Mouse (Mus musculus): ENCODE results near the gene Vdr. TPM values are rescaled to one million over a fixed set of nuclear protein-coding genes. Genes with fewer than 3 reads are reported as not detected.

The Vdr gene
- polyA plus RNA-seq (2021; fragmentation: Nextera tagmentation) = 0.06 and 0.11 TPM in 2 replicates
- long read RNA-seq, experiment 1, full-length matches to known transcripts = 1 of 1 reads
- long read RNA-seq, experiment 1, partial matches to known transcripts = 0 of 1 reads
- long read RNA-seq, experiment 1, other reads (novel, unspliced or antisense) = 0 of 1 reads
- long read RNA-seq, experiment 2 = 0 reads

DNA sequence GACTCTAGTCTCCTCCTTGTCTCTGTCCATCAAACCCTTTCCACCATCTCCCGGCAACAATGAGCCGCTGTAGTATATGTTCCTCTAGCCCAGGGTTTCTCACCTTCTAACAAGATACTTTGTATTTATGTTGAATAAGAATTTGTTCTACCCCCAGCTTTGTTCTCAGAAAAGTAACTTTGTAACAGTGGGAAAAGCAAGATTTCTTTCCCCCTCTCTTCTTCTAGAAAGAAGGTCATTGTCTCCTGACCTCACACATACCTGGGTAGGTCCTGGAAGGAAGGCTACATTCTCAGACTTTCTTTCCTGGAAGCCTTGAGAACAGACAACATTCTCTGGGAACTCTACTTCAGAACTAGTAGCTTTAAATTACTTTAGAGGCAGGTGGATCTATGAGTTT is at the start of gene Vdr:
TSS of gene Vdr (minus strand) at position 101 of the 400 bp plus-strand sequence.

DNA sequence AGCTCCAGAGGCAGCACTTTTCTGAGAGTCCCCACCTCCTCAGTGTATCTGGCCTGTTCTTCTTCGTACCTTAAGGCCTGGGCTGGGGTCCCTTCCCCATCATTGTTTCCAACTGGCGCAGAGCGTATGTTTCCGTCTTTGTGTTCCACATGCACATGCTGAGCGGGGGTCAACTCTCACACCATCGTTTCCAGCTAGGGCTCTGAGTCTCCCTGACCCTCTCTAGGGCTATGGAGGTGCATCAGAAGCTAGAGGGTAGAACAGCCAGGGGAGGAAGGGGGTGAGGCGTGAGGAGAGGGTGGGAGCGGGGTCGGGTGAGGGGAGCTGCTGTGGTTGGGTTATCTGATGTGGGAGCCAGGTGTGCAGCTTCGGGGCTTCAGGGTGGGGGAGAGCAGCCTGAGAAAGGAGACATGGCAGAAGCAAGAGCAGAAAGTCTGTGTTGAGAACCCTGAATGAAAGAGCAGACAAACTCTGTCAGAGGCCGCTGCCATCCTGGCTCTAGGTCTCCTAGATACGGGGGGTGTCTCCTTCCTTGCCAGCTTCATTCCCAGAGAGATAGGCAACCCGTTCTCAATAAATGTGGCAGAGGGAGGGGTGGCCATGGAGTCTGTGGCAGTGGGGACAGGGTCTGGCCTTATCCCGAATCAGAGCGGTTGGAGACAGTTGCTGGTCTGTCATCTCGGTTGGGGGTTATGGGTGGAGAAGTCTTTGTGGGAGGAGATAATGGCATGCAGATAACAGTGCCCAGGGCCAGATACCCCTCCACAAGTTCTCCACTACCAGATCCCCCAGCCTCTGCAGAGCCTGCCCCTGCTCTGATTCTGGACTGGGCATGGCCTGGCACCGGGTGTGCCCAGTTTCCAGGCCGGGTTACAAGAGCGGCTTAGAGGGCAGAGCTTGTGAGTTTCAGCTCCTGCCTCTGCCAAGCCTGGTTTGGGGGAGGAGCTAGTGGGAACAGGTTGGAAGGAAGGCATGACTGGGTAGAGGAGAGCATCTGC is 66.1 kb downstream of the Vdr start, which contains the start of gene Hdac7:
TSS of gene Hdac7 (minus strand) at position 466 of the 998 bp plus-strand sequence.

Other genes starting within 250 kb of the Vdr start
- 25.8 and 31.2 TPM in 2 replicates for gene Rpap3, start 204.8 kb downstream of the Vdr start, polyA plus RNA-seq (2021; fragmentation: Nextera tagmentation)
- gene Endou, start 179.3 kb downstream of the Vdr start, polyA plus RNA-seq (2021; fragmentation: Nextera tagmentation) = 3.5 and 5.8 TPM in 2 replicates
- 6.6 and 9.1 TPM in 2 replicates for gene Rapgef3, start 142.7 kb downstream of the Vdr start, polyA plus RNA-seq (2021; fragmentation: Nextera tagmentation)
- gene Slc48a1, start 132.1 kb downstream of the Vdr start, polyA plus RNA-seq (2021; fragmentation: Nextera tagmentation) = 278 and 297 TPM in 2 replicates
- 2.2 and 3.2 TPM in 2 replicates for gene Hdac7, start 66.1 kb downstream of the Vdr start, polyA plus RNA-seq (2021; fragmentation: Nextera tagmentation)
- 52.2 and 69.5 TPM in 2 replicates for gene Tmem106c, start 53.6 kb upstream of the Vdr start, polyA plus RNA-seq (2021; fragmentation: Nextera tagmentation)
- gene Col2a1, start 94.1 kb upstream of the Vdr start, polyA plus RNA-seq (2021; fragmentation: Nextera tagmentation) = 0.16 and 0.18 TPM in 2 replicates
- gene Pfkm, start 182.0 kb upstream of the Vdr start, polyA plus RNA-seq (2021; fragmentation: Nextera tagmentation) = 138 and 159 TPM in 2 replicates
- gene Senp1, start 183.1 kb upstream of the Vdr start, polyA plus RNA-seq (2021; fragmentation: Nextera tagmentation) = 2.0 and 2.9 TPM in 2 replicates